Comparison of ENCODE assay signal across 8 mouse cellular contexts in the genomic region with DNA sequence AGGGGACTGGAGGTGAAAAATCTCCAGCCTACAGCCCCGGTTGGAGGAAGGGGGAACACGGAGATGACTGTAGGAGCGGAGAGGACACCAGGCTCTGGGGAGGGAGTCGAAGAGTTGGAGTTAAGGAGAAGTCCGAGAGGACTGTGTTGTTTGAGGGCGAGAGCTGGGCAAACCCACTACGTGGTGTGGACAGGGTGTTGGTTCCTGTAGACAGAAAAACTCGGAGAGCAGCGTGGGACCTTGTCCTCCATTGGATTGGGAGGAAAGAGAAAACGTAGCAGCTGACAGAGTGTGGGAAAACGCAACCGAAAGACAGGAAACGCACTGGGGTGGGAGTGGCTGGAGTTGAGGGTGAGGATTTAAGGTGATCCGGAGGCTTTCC. TPM values are rescaled to one million over a fixed set of nuclear protein-coding genes. Genes with fewer than 3 reads are reported as not detected.
DNase-seq lines count a peak whose midpoint lies in the region; ATAC-seq and TF ChIP-seq lines count a peak whose summit lies in the region.

No protein-coding gene starts in this region.

- H3K27me3 ChIP-seq in kidney, adult 2 months (replicated peaks; ENCODE audit: control insufficient read depth, insufficient read depth, low read length), result no peaks in the 10 kb centered on the region
- H3K27me3 ChIP-seq in lung, embryonic 16.5 days (ENCODE audit: control insufficient read depth, insufficient read depth, low read depth, low read length), result no peaks in the 10 kb centered on the region
- H3K27me3 ChIP-seq in stomach, embryonic 14.5 days (ENCODE audit: control insufficient read depth, insufficient read depth, low read length), result no peaks in the 10 kb centered on the region

- 2% methylated on average over 14 of the region's 14 CpGs for WGBS in kidney, adult 2 months
- WGBS in lung, embryonic 16.5 days, result under 1% methylated on average over 14 of the region's 14 CpGs
- 0% methylated on average over 14 of the region's 14 CpGs for WGBS in stomach, embryonic 14.5 days

- H3K27ac ChIP-seq in kidney, adult 2 months (ENCODE audit: insufficient read depth, low read depth, low read length), result peak overlapping the region; percentile 78
- H3K27ac ChIP-seq in lung, embryonic 16.5 days (ENCODE audit: low read length), result peak overlapping the region; percentile 94
- H3K27ac ChIP-seq in stomach, embryonic 14.5 days (ENCODE audit: low read length), result peak overlapping the region; percentile 88

- TF ChIP-seq CTCF in kidney, adult 2 months (conservative IDR thresholded peaks at IDR 0.05; ENCODE audit: insufficient read depth, insufficient read length, low read depth, low read length), result no peak

- H3K9ac ChIP-seq in lung, embryonic 16.5 days (ENCODE audit: low read length), result peak overlapping the region; percentile 95
- H3K9ac ChIP-seq in stomach, embryonic 14.5 days (replicated peaks; ENCODE audit: low read depth, low read length), result peak overlapping the region; percentile 89

- peaks cover 4% of the 10 kb centered on the region; the same call in 1 of the 2 replicates for H3K4me1 ChIP-seq in kidney, adult 2 months (ENCODE audit: control insufficient read depth, insufficient read depth, low read length)
- peaks cover 10% of the 10 kb centered on the region for H3K4me1 ChIP-seq in lung, embryonic 16.5 days (replicated peaks; ENCODE audit: control insufficient read depth, insufficient read depth, low read length)
- H3K4me1 ChIP-seq in stomach, embryonic 14.5 days (ENCODE audit: control insufficient read depth, insufficient read depth, low read length), result peaks cover 9% of the 10 kb centered on the region

- no peak for TF ChIP-seq POLR2A in kidney, adult 2 months (IDR thresholded peaks at IDR 0.05; ENCODE audit: low read depth, low read length)

- H3K9me3 ChIP-seq in lung, embryonic 16.5 days (ENCODE audit: control insufficient read depth, low read length), result no peaks in the 10 kb centered on the region
- H3K9me3 ChIP-seq in stomach, embryonic 14.5 days (ENCODE audit: control insufficient read depth, low read depth, low read length), result no peaks in the 10 kb centered on the region

- peak overlapping the region; percentile 70 for H3K4me3 ChIP-seq in kidney, adult 2 months (ENCODE audit: insufficient read depth, low read depth, low read length)
- peak overlapping the region; percentile 99 for H3K4me3 ChIP-seq in lung, embryonic 16.5 days (ENCODE audit: low read length)
- H3K4me3 ChIP-seq in stomach, embryonic 14.5 days (ENCODE audit: low read depth, low read length), result peak overlapping the region; percentile 95

- ATAC-seq in lung, embryonic 16.5 days (ENCODE audit: low read depth), result no peak
- ATAC-seq in stomach, embryonic 14.5 days (ENCODE audit: insufficient number of reproducible peaks, insufficient read depth, low FRiP score, low read depth), result 0 out of 2 replicates have a peak, but pooled peaks have one; percentile 2

- peak overlapping the region; percentile 92 for H3K4me2 ChIP-seq in lung, embryonic 16.5 days (ENCODE audit: low read depth, low read length)
- peak overlapping the region; percentile 45 for H3K4me2 ChIP-seq in stomach, embryonic 14.5 days (replicated peaks; ENCODE audit: low read depth, low read length)

- H3K36me3 ChIP-seq in kidney, adult 2 months (ENCODE audit: control insufficient read depth, insufficient read depth, low read length), result no peaks in the 10 kb centered on the region; the same call in 1 of the 2 replicates
- peaks cover 28% of the 10 kb centered on the region for H3K36me3 ChIP-seq in lung, embryonic 16.5 days (ENCODE audit: control insufficient read depth, insufficient read depth, low read length)
- H3K36me3 ChIP-seq in stomach, embryonic 14.5 days (ENCODE audit: control insufficient read depth, insufficient read depth, low read length), result peaks cover 35% of the 10 kb centered on the region

- peak; percentile 38 for DNase-seq in embryo, embryonic 10.5 days (ENCODE audit: low spot score)
- no peak for DNase-seq in embryo, embryonic 11 days
- peak; percentile 76 to 78 for DNase-seq in adrenal gland, postnatal 36 days
- DNase-seq in heart, adult 8-10 months (ENCODE audit: low spot score), result peak; percentile 68
- DNase-seq in kidney, adult 2 months, result peak; percentile 69
- DNase-seq in layer of hippocampus, adult 11-12 months (ENCODE audit: low spot score), result no peak

RNA-seq across cellular contexts. Expression of a gene that starts 0.6 kb away (rescaled TPM):
- total RNA-seq in adrenal gland, postnatal 36 days (2021), result 10 to 100 TPM; 29.2 to 30.2 TPM
- total RNA-seq in heart, adult 8-10 months (2022), result 10 to 100 TPM; 11.5 to 16.2 (median 13.7) TPM
- 33.3 and 35.0 TPM in 2 replicates for polyA plus RNA-seq in kidney, adult 2 months (2012; rRNA removed)
- 44.1 and 50.6 TPM in 2 replicates for polyA plus RNA-seq in lung, embryonic 16.5 days (2015; fragmentation: Nextera tagmentation; extraction: Ambion mirVana)
- polyA plus RNA-seq in stomach, embryonic 14.5 days (2014; fragmentation: Nextera tagmentation; extraction: Ambion mirVana), result 39.2 and 44.6 TPM in 2 replicates

RNA-seq across cellular contexts. Expression of a gene that starts 4.9 kb away (rescaled TPM):
- not detected for total RNA-seq in adrenal gland, postnatal 36 days (2021)
- not detected for total RNA-seq in heart, adult 8-10 months (2022)
- not detected in 2 replicates for polyA plus RNA-seq in kidney, adult 2 months (2012; rRNA removed)
- 0.26 TPM in 1 of 2 replicates, not detected in the other for polyA plus RNA-seq in lung, embryonic 16.5 days (2015; fragmentation: Nextera tagmentation; extraction: Ambion mirVana)
- polyA plus RNA-seq in stomach, embryonic 14.5 days (2014; fragmentation: Nextera tagmentation; extraction: Ambion mirVana), result 0.54 and 1.00 TPM in 2 replicates

RNA-seq across cellular contexts. Expression of a gene that starts 5.8 kb away (rescaled TPM):
- 100 to 1,000 TPM; 178 to 181 TPM for total RNA-seq in adrenal gland, postnatal 36 days (2021)
- total RNA-seq in heart, adult 8-10 months (2022), result 100 to 1,000 TPM in 2 of 4 experiments, 10 to 100 TPM in 2; 96.8 to 113 (median 105) TPM
- 106 and 112 TPM in 2 replicates for polyA plus RNA-seq in kidney, adult 2 months (2012; rRNA removed)
- polyA plus RNA-seq in lung, embryonic 16.5 days (2015; fragmentation: Nextera tagmentation; extraction: Ambion mirVana), result 57.7 and 70.8 TPM in 2 replicates
- 45.3 and 47.9 TPM in 2 replicates for polyA plus RNA-seq in stomach, embryonic 14.5 days (2014; fragmentation: Nextera tagmentation; extraction: Ambion mirVana)

RNA-seq across cellular contexts. Expression of a gene that starts 5.8 kb away (rescaled TPM):
- 10 to 100 TPM; 26.5 to 36.1 TPM for total RNA-seq in adrenal gland, postnatal 36 days (2021)
- 10 to 100 TPM; 18.1 to 21.0 (median 19.3) TPM for total RNA-seq in heart, adult 8-10 months (2022)
- polyA plus RNA-seq in kidney, adult 2 months (2012; rRNA removed), result 31.6 and 54.0 TPM in 2 replicates
- polyA plus RNA-seq in lung, embryonic 16.5 days (2015; fragmentation: Nextera tagmentation; extraction: Ambion mirVana), result 17.8 and 18.7 TPM in 2 replicates
- polyA plus RNA-seq in stomach, embryonic 14.5 days (2014; fragmentation: Nextera tagmentation; extraction: Ambion mirVana), result 9.4 and 10.4 TPM in 2 replicates

RNA-seq across cellular contexts. Expression of a gene that starts 19.4 kb away (rescaled TPM):
- total RNA-seq in adrenal gland, postnatal 36 days (2021), result 1 to 10 TPM; 3.3 to 4.4 TPM
- total RNA-seq in heart, adult 8-10 months (2022), result 1 to 10 TPM in 1 of 4 experiments, under 1 TPM in 3; 0.31 to 1.9 (median 0.51) TPM
- polyA plus RNA-seq in kidney, adult 2 months (2012; rRNA removed), result 1.3 and 1.6 TPM in 2 replicates
- polyA plus RNA-seq in lung, embryonic 16.5 days (2015; fragmentation: Nextera tagmentation; extraction: Ambion mirVana), result 8.8 and 9.6 TPM in 2 replicates
- 6.8 TPM in 2 replicates for polyA plus RNA-seq in stomach, embryonic 14.5 days (2014; fragmentation: Nextera tagmentation; extraction: Ambion mirVana)

Comparison
In these comparisons a context has a peak if more than half of its experiments do, and no peak if none do; other contexts are left out.
1. DNase-seq: peak in embryo, embryonic 10.5 days (single experiment), adrenal gland, postnatal 36 days (2 of 2), heart, adult 8-10 months (single experiment) and kidney, adult 2 months (single experiment); none in embryo, embryonic 11 days (single experiment) and layer of hippocampus, adult 11-12 months (single experiment).
2. Peak in every context shown above with its lines, with median percentiles within 50 percentile points of each other: H3K27ac ChIP-seq and H3K4me3 ChIP-seq.